Mouse (Mus musculus) right cerebral cortex, adult 2 months (tissue): Measurements from ENCODE around the gene Cs.
A peak's percentile ranks its signal among the peaks of the same experiment; 100 is the strongest.

ENCODE experiments used
- DNase-seq, 2 experiments: peaks; one replicate each; pipeline ENCODE4 v3.0.0; 2021 to 2022; ENCODE audit warnings: low spot score in 2 of 2

Gene Cs

GRCm38 (mm10) chr10:128372989-128373748 lies 35.6 kb downstream of the Cs start:
- DNase-seq: no peak

- no peak for DNase-seq
Observed at GRCm38 (mm10) chr10:128374393-128374792, 36.9 kb downstream of the Cs start.

- DNase-seq: no peak
Observed at GRCm38 (mm10) chr10:128376099-128376454, 38.5 kb downstream of the Cs start.

- peak; percentile 65 to 79 for DNase-seq
Observed at GRCm38 (mm10) chr10:128376455-128377211, 39.1 kb downstream of the Cs start, which contains the start of gene Ankrd52. Gene Ankrd52 (plus strand): TSS chr10:128377115.

- DNase-seq: peak; percentile 37 to 43
Observed at GRCm38 (mm10) chr10:128377222-128377939, 39.8 kb downstream of the Cs start.

GRCm38 (mm10) chr10:128377940-128378448 lies 40.5 kb downstream of the Cs start:
- no peak for DNase-seq

- DNase-seq: no peak
Observed at GRCm38 (mm10) chr10:128378462-128378861, 40.9 kb downstream of the Cs start.

GRCm38 (mm10) chr10:128379260-128379659 lies 41.7 kb downstream of the Cs start:
- DNase-seq: no peak

- DNase-seq: no peak
Observed at GRCm38 (mm10) chr10:128380565-128380964, 43.0 kb downstream of the Cs start.

- DNase-seq: no peak
Observed at GRCm38 (mm10) chr10:128382482-128382881, 44.9 kb downstream of the Cs start.

GRCm38 (mm10) chr10:128385902-128386301 lies 48.4 kb downstream of the Cs start:
- DNase-seq: no peak

GRCm38 (mm10) chr10:128388941-128389340 lies 51.4 kb downstream of the Cs start:
- no peak for DNase-seq

GRCm38 (mm10) chr10:128389570-128389969 lies 52.0 kb downstream of the Cs start:
- DNase-seq: no peak

GRCm38 (mm10) chr10:128390366-128390765 lies 52.8 kb downstream of the Cs start:
- no peak for DNase-seq

- DNase-seq: no peak
Observed at GRCm38 (mm10) chr10:128391850-128392249, 54.3 kb downstream of the Cs start.

- DNase-seq: no peak
Observed at GRCm38 (mm10) chr10:128396017-128396673, 58.6 kb downstream of the Cs start.

- DNase-seq: no peak
Observed at GRCm38 (mm10) chr10:128396716-128397264, 59.3 kb downstream of the Cs start.

- DNase-seq: no peak
Observed at GRCm38 (mm10) chr10:128397466-128397865, 59.9 kb downstream of the Cs start.

- no peak for DNase-seq
Observed at GRCm38 (mm10) chr10:128400338-128400737, 62.8 kb downstream of the Cs start.

GRCm38 (mm10) chr10:128401056-128401455 lies 63.5 kb downstream of the Cs start, which contains the start of gene Slc39a5:
Gene Slc39a5 (minus strand): TSS chr10:128401229.
- DNase-seq: no peak

GRCm38 (mm10) chr10:128401638-128402037 lies 64.1 kb downstream of the Cs start:
- DNase-seq: no peak
